Comparison of ENCODE assay signal across 9 mouse cellular contexts in genomic region chr7:145293859-145294258, GRCm38 (mm10). TPM values are rescaled to one million over a fixed set of nuclear protein-coding genes. Genes with fewer than 3 reads are reported as not detected.
DNase-seq lines count a peak whose midpoint lies in the region; ATAC-seq and TF ChIP-seq lines count a peak whose summit lies in the region.
"Had no signal": no experiment of that assay in that cellular context is flagged by ENCODE, and none has a peak within 500 bp of the region (broad histone marks: within the 10 kb centered on the region; RNA-seq: fewer than 3 reads in every experiment).

No protein-coding gene starts in this region.

- 0 out of 2 replicates have a peak, but pooled peaks have one; percentile 23 for TF ChIP-seq CTCF in heart, postnatal 0 days (IDR thresholded peaks at IDR 0.05; ENCODE audit: low read depth)
- peak; percentile 56 to 59 (median 57) for TF ChIP-seq CTCF in MEL (IDR thresholded peaks at IDR 0.05 in 2 of 3, conservative IDR thresholded peaks at IDR 0.05 in 1 of 3; ENCODE audit: control insufficient read depth in 1 of 3, insufficient read depth in 1 of 3, low read depth in 2 of 3, low read length in 3 of 3, poor library complexity in 1 of 3, severe bottlenecking in 1 of 3)

- no peaks in the 10 kb centered on the region for H3K79me2 ChIP-seq in MEL (ENCODE audit: control insufficient read depth, insufficient read depth, low read length, poor library complexity)

- H3K36me3 ChIP-seq in heart, postnatal 0 days (replicated peaks; ENCODE audit: control insufficient read depth, insufficient read depth, low read length) = no peaks in the 10 kb centered on the region
- no peaks in the 10 kb centered on the region for H3K36me3 ChIP-seq in MEL (ENCODE audit: control insufficient read depth in 1 of 2, insufficient read depth in 2 of 2, low read length in 2 of 2)
- H3K36me3 ChIP-seq: heart, embryonic 13.5 days; liver, embryonic 15.5 days had no signal

- DNase-seq in heart, postnatal 0 days (ENCODE audit: low spot score) = no peak
- DNase-seq in heart, adult 8-10 months (ENCODE audit: low spot score) = no peak
- DNase-seq in A20 (ENCODE audit: low read depth, low spot score) (peak; percentile 61), MEL (ENCODE audit: low read depth, low spot score) (peak; percentile 40)
- DNase-seq in embryo, embryonic 11 days = peak; percentile 45
- DNase-seq in right cerebral cortex, postnatal 36 days (ENCODE audit: low spot score in 2 of 2) = no peak
- no peak for DNase-seq in right cerebral cortex, postnatal 10 days (ENCODE audit: low spot score in 2 of 2)

- no peaks in the 10 kb centered on the region for H3K4me1 ChIP-seq in heart, postnatal 0 days (ENCODE audit: control insufficient read depth, insufficient read depth)
- H3K4me1 ChIP-seq in MEL (ENCODE audit: control insufficient read depth in 1 of 2, insufficient read depth in 2 of 2, low read length in 2 of 2) = no peaks in the 10 kb centered on the region
- H3K4me1 ChIP-seq: liver, embryonic 15.5 days had no signal

- no peak overlapping the region for H3K9ac ChIP-seq in heart, postnatal 0 days (replicated peaks; ENCODE audit: low read depth, low read length)
- no peak overlapping the region for H3K9ac ChIP-seq in MEL (ENCODE audit: control insufficient read depth, low read depth, low read length, poor library complexity, severe bottlenecking)
- H3K9ac ChIP-seq: heart, embryonic 13.5 days; liver, embryonic 15.5 days had no signal

- TF ChIP-seq RAD21 in MEL (IDR thresholded peaks at IDR 0.05; ENCODE audit: low read depth, low read length) = peak; percentile 18

- no peak for TF ChIP-seq POLR2A in MEL (IDR thresholded peaks at IDR 0.05; ENCODE audit: control insufficient read depth in 1 of 2, insufficient read depth in 1 of 2, low read depth in 1 of 2, low read length in 2 of 2, poor library complexity in 1 of 2)

- no peak for TF ChIP-seq EP300 in heart, postnatal 0 days (IDR thresholded peaks at IDR 0.05; ENCODE audit: low read depth)
- no peak for TF ChIP-seq EP300 in MEL (IDR thresholded peaks at IDR 0.05; ENCODE audit: low read depth in 1 of 2, low read length in 2 of 2)

- no peak overlapping the region for H3K4me3 ChIP-seq in heart, postnatal 0 days (ENCODE audit: low read depth, low read length)
- H3K4me3 ChIP-seq in MEL (ENCODE audit: control insufficient read depth in 1 of 2, insufficient read depth in 1 of 2, low read depth in 2 of 2, low read length in 2 of 2) = no peak overlapping the region
- H3K4me3 ChIP-seq: heart, embryonic 13.5 days; liver, embryonic 15.5 days had no signal

- no peak overlapping the region for H3K4me2 ChIP-seq in heart, postnatal 0 days (ENCODE audit: low read depth, low read length)
- H3K4me2 ChIP-seq: heart, embryonic 13.5 days; liver, embryonic 15.5 days had no signal

- H3K27ac ChIP-seq in heart, postnatal 0 days (ENCODE audit: low read depth) = no peak overlapping the region
- no peak overlapping the region for H3K27ac ChIP-seq in MEL (ENCODE audit: control insufficient read depth, low read depth, low read length)
- H3K27ac ChIP-seq: heart, embryonic 13.5 days; liver, embryonic 15.5 days had no signal

- H3K27me3 ChIP-seq in heart, postnatal 0 days (ENCODE audit: control insufficient read depth, insufficient read depth, low read length) = no peaks in the 10 kb centered on the region
- H3K27me3 ChIP-seq in MEL (ENCODE audit: control insufficient read depth in 1 of 2, insufficient read depth in 2 of 2, low read length in 2 of 2) = no peaks in the 10 kb centered on the region
- H3K27me3 ChIP-seq: heart, embryonic 13.5 days; liver, embryonic 15.5 days had no signal

- WGBS in heart, postnatal 0 days = 36% methylated on average over 6 of the region's 6 CpGs

- no peaks in the 10 kb centered on the region for H3K9me3 ChIP-seq in heart, postnatal 0 days (replicated peaks; ENCODE audit: control insufficient read depth, low read length)
- H3K9me3 ChIP-seq in MEL (replicated peaks; ENCODE audit: insufficient read depth, low read length) = no peaks in the 10 kb centered on the region
- H3K9me3 ChIP-seq: heart, embryonic 13.5 days; liver, embryonic 15.5 days had no signal

- ATAC-seq in heart, postnatal 0 days (ENCODE audit: insufficient read depth, low read depth) = no peak

TF ChIP-seq in MEL, 35 proteins besides CTCF, POLR2A, EP300 and RAD21:
- peak; percentile 29; the same call in 1 of the 2 replicates for TF ChIP-seq BHLHE40 (IDR thresholded peaks at IDR 0.05; ENCODE audit: borderline replicate concordance, low read depth, low read length)
- no peak for TF ChIP-seq POLR2AphosphoS2 (IDR thresholded peaks at IDR 0.05; ENCODE audit: low read length)
- TF ChIP-seq SMC3 (IDR thresholded peaks at IDR 0.05; ENCODE audit: low read depth, low read length) = peak; percentile 55

RNA-seq across cellular contexts. Expression of gene Mrgprf, which starts 6.8 kb away (rescaled TPM):
- total RNA-seq in heart, postnatal 0 days (2014; rRNA removed; ENCODE audit: low replicate concordance) = 1.0 and 4.2 TPM in 2 replicates
- polyA plus RNA-seq in heart, postnatal 0 days (2015; fragmentation: Nextera tagmentation; extraction: Ambion mirVana) = 1.4 and 1.8 TPM in 2 replicates
- 1 to 10 TPM; 1.7 to 2.9 (median 2.5) TPM for total RNA-seq in heart, adult 8-10 months (2022)
- total RNA-seq in MEL (2012; rRNA removed) = not detected in 2 replicates
- polyA plus RNA-seq in MEL (2012; ENCODE audit: insufficient read depth in 1 of 2, insufficient read length in 2 of 2, low read depth in 1 of 2, low replicate concordance in 2 of 2, missing spikeins in 1 of 2) = not detected

RNA-seq across cellular contexts. Expression of gene Tpcn2, which starts 10.0 kb away (rescaled TPM):
- 5.5 and 6.1 TPM in 2 replicates for total RNA-seq in heart, postnatal 0 days (2014; rRNA removed; ENCODE audit: low replicate concordance)
- polyA plus RNA-seq in heart, postnatal 0 days (2015; fragmentation: Nextera tagmentation; extraction: Ambion mirVana) = 2.7 TPM in 2 replicates
- 1 to 10 TPM; 1.7 to 4.7 (median 2.5) TPM for total RNA-seq in heart, adult 8-10 months (2022)
- total RNA-seq in MEL (2012; rRNA removed) = 5.5 and 6.4 TPM in 2 replicates
- polyA plus RNA-seq in MEL (2012; ENCODE audit: insufficient read depth in 1 of 2, insufficient read length in 2 of 2, low read depth in 1 of 2, low replicate concordance in 2 of 2, missing spikeins in 1 of 2) = 10 to 100 TPM in 1 of 2 experiments, not detected in 1; 10.3 TPM

RNA-seq across cellular contexts. Expression of gene Mrgprd, which starts 20.8 kb away (rescaled TPM):
- not detected in 2 replicates for total RNA-seq in heart, postnatal 0 days (2014; rRNA removed; ENCODE audit: low replicate concordance)
- polyA plus RNA-seq in heart, postnatal 0 days (2015; fragmentation: Nextera tagmentation; extraction: Ambion mirVana) = not detected in 2 replicates
- not detected for total RNA-seq in heart, adult 8-10 months (2022)
- total RNA-seq in MEL (2012; rRNA removed) = not detected in 2 replicates
- polyA plus RNA-seq in MEL (2012; ENCODE audit: insufficient read depth in 1 of 2, insufficient read length in 2 of 2, low read depth in 1 of 2, low replicate concordance in 2 of 2, missing spikeins in 1 of 2) = not detected
- polyA plus RNA-seq: heart, embryonic 13.5 days; liver, embryonic 15.5 days had no signal

Comparison
In these comparisons a context has a peak if more than half of its experiments do, and no peak if none do; other contexts are left out.
1. DNase-seq: peak in A20 (single experiment), MEL (single experiment) and embryo, embryonic 11 days (single experiment); none in heart, postnatal 0 days (single experiment), heart, adult 8-10 months (single experiment), right cerebral cortex, postnatal 36 days (0 of 2) and right cerebral cortex, postnatal 10 days (0 of 2).